In the genomic region with DNA sequence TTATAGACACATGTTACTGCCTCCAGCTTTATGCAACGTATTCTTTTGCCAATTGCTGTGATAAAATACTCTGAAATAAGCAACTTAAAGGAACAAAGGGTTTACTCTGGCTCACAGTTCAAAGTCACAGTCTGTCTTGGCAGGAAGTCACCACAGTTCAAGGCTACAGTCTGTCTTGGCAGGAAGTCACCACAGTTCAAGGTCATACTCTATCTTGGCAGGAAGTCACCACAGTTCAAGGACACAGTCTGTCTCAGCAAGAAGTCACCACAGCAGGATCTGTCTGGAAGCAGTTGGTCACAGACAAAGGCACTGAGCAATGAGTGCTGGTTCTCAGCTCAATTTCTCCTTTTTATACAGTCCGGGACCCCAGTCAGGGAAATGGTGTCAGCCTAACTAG, we compare ENCODE assay signal across 17 mouse cellular contexts.
"Had no signal": no experiment of that assay in that cellular context is flagged by ENCODE, and none has a peak within 500 bp of the region (broad histone marks: within the 10 kb centered on the region; RNA-seq: fewer than 3 reads in every experiment).

No protein-coding gene starts in this region.

- H3K27ac ChIP-seq: midbrain, embryonic 10.5 days; midbrain, embryonic 12.5 days; neural tube, embryonic 13.5 days; neural tube, embryonic 15.5 days; stomach, embryonic 15.5 days; stomach, postnatal 0 days had no signal

- H3K27me3 ChIP-seq: midbrain, embryonic 12.5 days; neural tube, embryonic 13.5 days; neural tube, embryonic 15.5 days; stomach, embryonic 15.5 days had no signal

- H3K36me3 ChIP-seq: midbrain, embryonic 10.5 days; midbrain, embryonic 12.5 days; neural tube, embryonic 13.5 days; neural tube, embryonic 15.5 days; stomach, embryonic 15.5 days had no signal

- H3K9ac ChIP-seq: lung, embryonic 14.5 days; midbrain, embryonic 12.5 days; neural tube, embryonic 13.5 days; neural tube, embryonic 15.5 days; stomach, embryonic 15.5 days had no signal

- ATAC-seq: midbrain, embryonic 16.5 days had no signal

- DNase-seq: lung, adult 18-20 months; lung, embryonic 14.5 days; lung, postnatal 10 days; lung, postnatal 4 days; midbrain, embryonic 14.5 days; retina, postnatal 1 day; right cerebral cortex, postnatal 14 days; thymus, adult 2 months; thymus, postnatal 36 days had no signal

- H3K4me3 ChIP-seq: midbrain, embryonic 10.5 days; midbrain, embryonic 12.5 days; myocyte; neural tube, embryonic 13.5 days; neural tube, embryonic 15.5 days; stomach, embryonic 15.5 days had no signal

- H3K9me3 ChIP-seq: midbrain, embryonic 10.5 days; midbrain, embryonic 12.5 days; neural tube, embryonic 13.5 days; neural tube, embryonic 15.5 days; stomach, embryonic 15.5 days had no signal

- H3K4me2 ChIP-seq: lung, embryonic 14.5 days; midbrain, embryonic 12.5 days; neural tube, embryonic 13.5 days; neural tube, embryonic 15.5 days; stomach, embryonic 15.5 days had no signal

- H3K4me1 ChIP-seq: neural tube, embryonic 13.5 days; neural tube, embryonic 15.5 days; stomach, embryonic 15.5 days had no signal
